Mouse (Mus musculus): Measurements from ENCODE around the gene Dapk2. TPM values are rescaled to one million over a fixed set of nuclear protein-coding genes. Genes with fewer than 3 reads are reported as not detected.

Gene Dapk2
- total RNA-seq, 2 experiments from 2014 or later: 0.47 to 0.61 TPM

GRCm38 (mm10) chr9:66153594-66153993 lies 4.4 kb upstream of the Dapk2 start:
- TF ChIP-seq CTCF (conservative IDR thresholded peaks at IDR 0.05): no peak
- Histone ChIP-seq H3K4me3 (no peak overlapping the region), H3K27ac (no peak overlapping the region)
- no peak for DNase-seq (ENCODE audit: low spot score in 2 of 2)

- Histone ChIP-seq H3K4me3 (no peak overlapping the region), H3K27ac (no peak overlapping the region)
- no peak for TF ChIP-seq CTCF (conservative IDR thresholded peaks at IDR 0.05)
- DNase-seq (ENCODE audit: low spot score in 2 of 2): no peak
These were observed 4.0 kb upstream of the Dapk2 start for GRCm38 (mm10) chr9:66154013-66154412.

- H3K27ac ChIP-seq: no peak overlapping the region
- peak; percentile 58 for TF ChIP-seq CTCF (conservative IDR thresholded peaks at IDR 0.05)
- no peak overlapping the region for H3K4me3 ChIP-seq
- no peak for DNase-seq (ENCODE audit: low spot score in 2 of 2)
These were observed 2.5 kb upstream of the Dapk2 start for GRCm38 (mm10) chr9:66155534-66155933.

- Histone ChIP-seq H3K27ac (no peak overlapping the region), H3K4me3 (no peak overlapping the region)
- TF ChIP-seq CTCF (conservative IDR thresholded peaks at IDR 0.05): no peak
- no peak for DNase-seq (ENCODE audit: low spot score in 2 of 2)
These were observed 935 bp downstream of the Dapk2 start for GRCm38 (mm10) chr9:66158885-66159430.

GRCm38 (mm10) chr9:66160155-66160554 lies 2.1 kb downstream of the Dapk2 start:
- no peak for DNase-seq (ENCODE audit: low spot score in 2 of 2)
- H3K4me3 ChIP-seq: no peak overlapping the region
- H3K27ac ChIP-seq: no peak overlapping the region
- TF ChIP-seq CTCF (conservative IDR thresholded peaks at IDR 0.05): no peak; the same call in 1 of the 2 replicates

- peak; percentile 37 for TF ChIP-seq CTCF (conservative IDR thresholded peaks at IDR 0.05)
- DNase-seq (ENCODE audit: low spot score in 2 of 2): peak in 1 of 2 experiments; percentile 13
- H3K4me3 ChIP-seq: no peak overlapping the region
- no peak overlapping the region for H3K27ac ChIP-seq
These were observed 5.0 kb downstream of the Dapk2 start for GRCm38 (mm10) chr9:66162995-66163394.

- Histone ChIP-seq H3K4me3 (no peak overlapping the region), H3K27ac (no peak overlapping the region)
- TF ChIP-seq CTCF (conservative IDR thresholded peaks at IDR 0.05): no peak
- no peak for DNase-seq (ENCODE audit: low spot score in 2 of 2)
These were observed 9.2 kb downstream of the Dapk2 start for GRCm38 (mm10) chr9:66167222-66167621.

- TF ChIP-seq CTCF (conservative IDR thresholded peaks at IDR 0.05): no peak
- H3K4me3 ChIP-seq: no peak overlapping the region
- no peak overlapping the region for H3K27ac ChIP-seq
- no peak for DNase-seq (ENCODE audit: low spot score in 2 of 2)
These were observed 10.2 kb downstream of the Dapk2 start for GRCm38 (mm10) chr9:66168233-66168632.

GRCm38 (mm10) chr9:66170506-66170905 lies 12.5 kb downstream of the Dapk2 start:
- DNase-seq (ENCODE audit: low spot score in 2 of 2): no peak
- no peak for TF ChIP-seq CTCF (conservative IDR thresholded peaks at IDR 0.05)
- Histone ChIP-seq H3K4me3 (no peak overlapping the region), H3K27ac (0 out of 2 replicates have a peak overlapping the region, but pooled peaks have one; percentile 28)

GRCm38 (mm10) chr9:66171275-66171921 lies 13.4 kb downstream of the Dapk2 start:
- H3K27ac ChIP-seq: no peak overlapping the region
- DNase-seq (ENCODE audit: low spot score in 2 of 2): no peak
- TF ChIP-seq CTCF (conservative IDR thresholded peaks at IDR 0.05): no peak
- no peak overlapping the region for H3K4me3 ChIP-seq

- no peak for TF ChIP-seq CTCF (conservative IDR thresholded peaks at IDR 0.05)
- no peak overlapping the region for H3K4me3 ChIP-seq
- no peak for DNase-seq (ENCODE audit: low spot score in 2 of 2)
- H3K27ac ChIP-seq: no peak overlapping the region
These were observed 15.4 kb downstream of the Dapk2 start for GRCm38 (mm10) chr9:66173316-66173855.

GRCm38 (mm10) chr9:66174985-66175384 lies 17.0 kb downstream of the Dapk2 start:
- TF ChIP-seq CTCF (conservative IDR thresholded peaks at IDR 0.05): no peak
- Histone ChIP-seq H3K4me3 (no peak overlapping the region), H3K27ac (no peak overlapping the region)
- DNase-seq (ENCODE audit: low spot score in 2 of 2): no peak

- H3K4me3 ChIP-seq: no peak overlapping the region
- H3K27ac ChIP-seq: no peak overlapping the region
- DNase-seq (ENCODE audit: low spot score in 2 of 2): no peak
- no peak for TF ChIP-seq CTCF (conservative IDR thresholded peaks at IDR 0.05)
These were observed 20.0 kb downstream of the Dapk2 start for GRCm38 (mm10) chr9:66177975-66178374.

- DNase-seq (ENCODE audit: low spot score in 2 of 2): no peak
- H3K27ac ChIP-seq: no peak overlapping the region
- TF ChIP-seq CTCF (conservative IDR thresholded peaks at IDR 0.05): no peak
- no peak overlapping the region for H3K4me3 ChIP-seq
These were observed 21.8 kb downstream of the Dapk2 start for GRCm38 (mm10) chr9:66179795-66180194.
